In the genomic region with DNA sequence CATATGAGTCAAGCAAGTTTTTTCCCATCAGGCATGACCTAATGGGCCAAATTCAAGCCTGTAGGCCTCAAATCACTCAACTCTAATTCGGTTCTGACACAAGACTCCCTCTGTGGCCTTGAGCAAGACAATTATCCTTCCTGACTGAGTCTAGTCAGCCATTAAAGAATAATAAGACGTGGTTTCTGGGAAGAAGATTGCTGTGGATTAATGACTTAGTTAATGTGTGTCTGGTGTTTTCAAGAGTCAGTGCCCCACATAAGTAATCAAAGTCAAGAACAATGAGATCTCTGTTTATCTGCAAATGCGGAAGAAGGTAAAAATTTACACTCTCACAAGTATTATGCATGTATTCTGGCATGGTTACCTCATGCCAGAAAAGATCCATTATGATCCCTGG, we compare ENCODE assay signal across 11 mouse cellular contexts.
"Had no signal": no experiment of that assay in that cellular context is flagged by ENCODE, and none has a peak within 500 bp of the region (broad histone marks: within the 10 kb centered on the region; RNA-seq: fewer than 3 reads in every experiment).

No protein-coding gene starts in this region.

- H3K9me3 ChIP-seq: limb, embryonic 13.5 days; midbrain, embryonic 12.5 days had no signal

- H3K4me2 ChIP-seq: limb, embryonic 13.5 days; midbrain, embryonic 12.5 days had no signal

- H3K4me3 ChIP-seq: limb, embryonic 13.5 days; midbrain, embryonic 12.5 days had no signal

- H3K36me3 ChIP-seq: limb, embryonic 13.5 days; midbrain, embryonic 12.5 days had no signal

- DNase-seq: kidney, adult 9 months; left cerebral cortex, postnatal 4 days; lung, adult 18-20 months; right cerebral cortex, postnatal 4 days; spleen, adult 18-20 months; thymus, adult 18-20 months; thymus, postnatal 14 days had no signal

- H3K9ac ChIP-seq: limb, embryonic 13.5 days; liver, embryonic 14.5 days; midbrain, embryonic 12.5 days had no signal

- H3K4me1 ChIP-seq: limb, embryonic 13.5 days; midbrain, embryonic 12.5 days had no signal

- ATAC-seq: midbrain, embryonic 16.5 days had no signal

- H3K27me3 ChIP-seq: limb, embryonic 13.5 days; midbrain, embryonic 12.5 days had no signal

- H3K27ac ChIP-seq: limb, embryonic 13.5 days; liver, embryonic 14.5 days; midbrain, embryonic 12.5 days had no signal
